Mouse (Mus musculus): Measurements from ENCODE around the gene Cpsf4.

GRCm38 (mm10) chr5:145161361-145161760, 5.7 kb upstream of the Cpsf4 start:
- TF ChIP-seq POLR2A (IDR thresholded peaks at IDR 0.05; ENCODE audit: insufficient read length, low read depth) (no peak), USF1 (IDR thresholded peaks at IDR 0.05; ENCODE audit: low read depth) (no peak)
